Mouse (Mus musculus) spleen, adult 18-20 months (tissue): Measurements from ENCODE around the gene Ripor2.
A peak's percentile ranks its signal among the peaks of the same experiment; 100 is the strongest.
"Not testable (repeated sequence)": the region's sequence is repeated elsewhere in the genome, so short reads cannot be mapped to it uniquely, and the experiment has no call there.

Source experiments
- DNase-seq, 2 experiments: peaks; one replicate each; pipeline ENCODE4 v3.0.0; 2022; ENCODE audit warnings: mixed read lengths in 2 of 2

The Ripor2 gene

GRCm38 (mm10) chr13:24715601-24716000 lies 133.6 kb downstream of the Ripor2 start:
- DNase-seq = no peak

GRCm38 (mm10) chr13:24716441-24716840 lies 134.5 kb downstream of the Ripor2 start:
- no peak for DNase-seq

- DNase-seq = no peak
Observed at GRCm38 (mm10) chr13:24717677-24718076, 135.7 kb downstream of the Ripor2 start.

- DNase-seq = no peak
Observed at GRCm38 (mm10) chr13:24721502-24721901, 139.5 kb downstream of the Ripor2 start.

- DNase-seq = no peak
Observed at GRCm38 (mm10) chr13:24723699-24724394, 141.9 kb downstream of the Ripor2 start.

- DNase-seq = no peak
Observed at GRCm38 (mm10) chr13:24724395-24724759, 142.4 kb downstream of the Ripor2 start.

GRCm38 (mm10) chr13:24729128-24729527 lies 147.1 kb downstream of the Ripor2 start:
- no peak for DNase-seq

GRCm38 (mm10) chr13:24734502-24734901 lies 152.5 kb downstream of the Ripor2 start:
- no peak for DNase-seq

GRCm38 (mm10) chr13:24735608-24736131 lies 153.7 kb downstream of the Ripor2 start:
- DNase-seq = no peak

- DNase-seq = no peak
Observed at GRCm38 (mm10) chr13:24741028-24741427, 159.0 kb downstream of the Ripor2 start, which contains the start of gene Armh2. TSS of gene Armh2 (plus strand) at chr13:24741232.

- DNase-seq = no peak
Observed at GRCm38 (mm10) chr13:24747823-24748222, 165.8 kb downstream of the Ripor2 start.

GRCm38 (mm10) chr13:24750807-24751206 lies 168.8 kb downstream of the Ripor2 start:
- DNase-seq = no peak

- DNase-seq = no peak
Observed at GRCm38 (mm10) chr13:24751396-24751795, 169.4 kb downstream of the Ripor2 start.

GRCm38 (mm10) chr13:24756756-24757155 lies 174.8 kb downstream of the Ripor2 start:
- no peak for DNase-seq

- no peak for DNase-seq
Observed at GRCm38 (mm10) chr13:24757820-24758564, 176.0 kb downstream of the Ripor2 start.

GRCm38 (mm10) chr13:24759451-24759850 lies 177.5 kb downstream of the Ripor2 start:
- DNase-seq = no peak

GRCm38 (mm10) chr13:24760351-24760870 lies 178.4 kb downstream of the Ripor2 start:
- no peak for DNase-seq

- no peak for DNase-seq
Observed at GRCm38 (mm10) chr13:24761083-24761402, 179.1 kb downstream of the Ripor2 start.

- peak; percentile 85 to 90 for DNase-seq
Observed at GRCm38 (mm10) chr13:24761403-24762227, 179.6 kb downstream of the Ripor2 start, which contains the start of gene Gmnn. TSS of gene Gmnn (minus strand) at chr13:24761923.

GRCm38 (mm10) chr13:24762254-24762653 lies 180.3 kb downstream of the Ripor2 start:
- DNase-seq = no peak

- not testable (repeated sequence) for DNase-seq
Observed at GRCm38 (mm10) chr13:24767809-24768208, 185.8 kb downstream of the Ripor2 start.

- DNase-seq = not testable (repeated sequence)
Observed at GRCm38 (mm10) chr13:24771482-24771881, 189.5 kb downstream of the Ripor2 start.
